Mouse (Mus musculus) gastrocnemius, postnatal 14 days (tissue): ENCODE data around the gene Tpm4. TPM values are rescaled to one million over a fixed set of nuclear protein-coding genes. Genes with fewer than 3 reads are reported as not detected.
"Not testable (repeated sequence)": the region's sequence is repeated elsewhere in the genome, so short reads cannot be mapped to it uniquely, and the experiment has no call there.

ENCODE experiments used
- DNase-seq: peaks from one replicate; pipeline ENCODE4 v3.0.0; 2021; ENCODE audit warnings: mixed read lengths
- intact Hi-C: fragments of 180-260 bp; cut with DNase I; formaldehyde crosslinking; loops from one replicate; pipeline ENCODE4 v1.15.1; 2025; ENCODE audit warnings: low total_unique reads
- long read RNA-seq, 2 experiments: library from polyadenylated mRNA; stranded (forward); transcript quantifications; one replicate each; pipeline ENCODE4 v2.0.0; 2021
- total RNA-seq, 2 experiments: library from RNA; stranded (reverse); gene quantifications; 2 replicates each; pipeline ENCODE4 v1.2.3; 2021

Gene Tpm4
- 10 to 100 TPM; 76.3 to 97.2 TPM for total RNA-seq
- long read RNA-seq, experiment 1, transcript Tpm4-201 (8 exons, 2,128 nt): major isoform, 91 of 97 reads
- long read RNA-seq, experiment 1, partial matches to known transcripts: 2 of 97 reads
- long read RNA-seq, experiment 1, other reads (novel, unspliced or antisense): 4 of 97 reads
- long read RNA-seq, experiment 2, transcript Tpm4-201 (8 exons, 2,128 nt): major isoform, 106 of 113 reads
- long read RNA-seq, experiment 2, partial matches to known transcripts: 3 of 113 reads
- long read RNA-seq, experiment 2, other reads (novel, unspliced or antisense): 4 of 113 reads

GRCm38 (mm10) chr8:72134756-72135445 is at the start of gene Tpm4:
Gene Tpm4 (plus strand): TSS chr8:72134975.
- DNase-seq: peak; percentile 72
- intact Hi-C loops: no loop called here

- DNase-seq, intact Hi-C loops: not testable (repeated sequence)
Observed at GRCm38 (mm10) chr8:72087611-72088010, 47.2 kb upstream of the Tpm4 start.

GRCm38 (mm10) chr8:72096721-72097120 is 38.1 kb upstream of the Tpm4 start:
- DNase-seq, intact Hi-C loops: not testable (repeated sequence)

- peak; percentile 42 for DNase-seq
- intact Hi-C loops: loop anchor here (2.0 kb wide), 1 partner anchor 97 kb away; no protein-coding TSS in a partner anchor
Observed at GRCm38 (mm10) chr8:72099377-72100103, 35.2 kb upstream of the Tpm4 start.

- intact Hi-C loops: no loop called here
- no peak for DNase-seq
Observed at GRCm38 (mm10) chr8:72105165-72105564, 29.6 kb upstream of the Tpm4 start.

- intact Hi-C loops: no loop called here
- DNase-seq: no peak
Observed at GRCm38 (mm10) chr8:72106740-72107139, 28.0 kb upstream of the Tpm4 start, which contains the start of gene Olfr374. Gene Olfr374 (plus strand): TSS chr8:72107040.

- intact Hi-C loops: no loop called here
- no peak for DNase-seq
Observed at GRCm38 (mm10) chr8:72110876-72111275, 23.9 kb upstream of the Tpm4 start.

GRCm38 (mm10) chr8:72112486-72112885 is 22.3 kb upstream of the Tpm4 start:
- intact Hi-C loops: no loop called here

GRCm38 (mm10) chr8:72115202-72115601 is 19.6 kb upstream of the Tpm4 start:
- intact Hi-C loops: no loop called here
- DNase-seq: no peak

More at GRCm38 (mm10) chr8:72112486-72112885, 22.3 kb upstream of the Tpm4 start:
- DNase-seq: no peak

GRCm38 (mm10) chr8:72118616-72119015 is 16.2 kb upstream of the Tpm4 start:
- intact Hi-C loops: no loop called here
- no peak for DNase-seq

- intact Hi-C loops, DNase-seq: not testable (repeated sequence)
Observed at GRCm38 (mm10) chr8:72121486-72121885, 13.3 kb upstream of the Tpm4 start.

- no peak for DNase-seq
- intact Hi-C loops: no loop called here
Observed at GRCm38 (mm10) chr8:72121997-72122396, 12.8 kb upstream of the Tpm4 start.

- no peak for DNase-seq
- intact Hi-C loops: no loop called here
Observed at GRCm38 (mm10) chr8:72127834-72128233, 6.9 kb upstream of the Tpm4 start.

GRCm38 (mm10) chr8:72131251-72131650 is 3.5 kb upstream of the Tpm4 start:
- intact Hi-C loops: no loop called here
- peak; percentile 17 for DNase-seq

GRCm38 (mm10) chr8:72131901-72132300 is 2.9 kb upstream of the Tpm4 start:
- DNase-seq: no peak
- intact Hi-C loops: no loop called here

GRCm38 (mm10) chr8:72132417-72132816 is 2.4 kb upstream of the Tpm4 start:
- no peak for DNase-seq
- intact Hi-C loops: no loop called here

GRCm38 (mm10) chr8:72132891-72133290 is 1.9 kb upstream of the Tpm4 start:
- intact Hi-C loops: no loop called here
- DNase-seq: no peak

GRCm38 (mm10) chr8:72133507-72133906 is 1.3 kb upstream of the Tpm4 start:
- DNase-seq: no peak
- intact Hi-C loops: no loop called here

GRCm38 (mm10) chr8:72135446-72136301 is 899 bp downstream of the Tpm4 start:
- intact Hi-C loops: no loop called here
- peak; percentile 41 for DNase-seq
